Mouse (Mus musculus) spleen, adult 2 months (tissue): ENCODE measurements at regions not wholly inside any gene's neighbourhood (a gene's known extent, or its start where the extent isn't known, plus 50 kb on each side); places are given as distances from the start of the nearest gene placed in this dataset.

Experiments
- CTCF ChIP-seq: fragments of 200-500 bp; IDR thresholded peaks from 2 replicates; pipeline ENCODE4 v1.5.1; 2011; ENCODE audit warnings: mild to moderate bottlenecking, inconsistent platforms; ENCODE audit not compliant: insufficient read depth, insufficient read length, insufficient replicate concordance; ENCODE audit errors: extremely low read depth
- POLR2A ChIP-seq: fragments of 200-500 bp; IDR thresholded peaks from 2 replicates; pipeline ENCODE4 v1.6.1; 2011; ENCODE audit warnings: low read depth, low read length, inconsistent platforms

GRCm38 (mm10) chr8:116071497-116071896, 363.9 kb upstream of the Maf start:
- TF ChIP-seq CTCF, result no peak
- TF ChIP-seq POLR2A, result no peak
